Mouse (Mus musculus) cerebellum, adult 11-12 months (tissue): ENCODE results near the gene Amotl2.

Experiments
- DNase-seq: peaks from one replicate; pipeline ENCODE4 v3.0.0; 2022

The Amotl2 gene

GRCm38 (mm10) chr9:102716481-102717163 lies at the start of gene Amotl2:
Gene Amotl2, plus strand, starts transcription at chr9:102716672.
- DNase-seq, result no peak

- no peak for DNase-seq
These were observed 48.4 kb upstream of the Amotl2 start for GRCm38 (mm10) chr9:102668115-102668514.

- no peak for DNase-seq
These were observed 47.6 kb upstream of the Amotl2 start for GRCm38 (mm10) chr9:102668906-102669305.

- no peak for DNase-seq
These were observed 43.1 kb upstream of the Amotl2 start for GRCm38 (mm10) chr9:102673381-102673780.

GRCm38 (mm10) chr9:102675922-102676321 lies 40.5 kb upstream of the Amotl2 start:
- no peak for DNase-seq

- no peak for DNase-seq
These were observed 35.0 kb upstream of the Amotl2 start for GRCm38 (mm10) chr9:102681470-102681869.

GRCm38 (mm10) chr9:102687943-102688342 lies 28.5 kb upstream of the Amotl2 start:
- DNase-seq, result peak; percentile 22

GRCm38 (mm10) chr9:102689406-102689939 lies 27.0 kb upstream of the Amotl2 start:
- peak; percentile 39 for DNase-seq

- peak; percentile 83 for DNase-seq
These were observed 26.4 kb upstream of the Amotl2 start for GRCm38 (mm10) chr9:102689940-102690642.

- peak; percentile 20 for DNase-seq
These were observed 25.6 kb upstream of the Amotl2 start for GRCm38 (mm10) chr9:102690891-102691290.

GRCm38 (mm10) chr9:102692564-102693475 lies 23.7 kb upstream of the Amotl2 start:
- DNase-seq, result no peak

- DNase-seq, result no peak
These were observed 15.4 kb upstream of the Amotl2 start for GRCm38 (mm10) chr9:102701042-102701441.

- DNase-seq, result no peak
These were observed 6.9 kb upstream of the Amotl2 start for GRCm38 (mm10) chr9:102709504-102710135.

- DNase-seq, result no peak
These were observed 6.0 kb upstream of the Amotl2 start for GRCm38 (mm10) chr9:102710520-102710919.

- no peak for DNase-seq
These were observed 2.7 kb upstream of the Amotl2 start for GRCm38 (mm10) chr9:102713797-102714196.

- peak; percentile 49 for DNase-seq
These were observed 1.5 kb upstream of the Amotl2 start for GRCm38 (mm10) chr9:102714893-102715505.

- DNase-seq, result no peak
These were observed 969 bp upstream of the Amotl2 start for GRCm38 (mm10) chr9:102715506-102715900.

- DNase-seq, result peak; percentile 87
These were observed 853 bp downstream of the Amotl2 start for GRCm38 (mm10) chr9:102717164-102717885.

GRCm38 (mm10) chr9:102717886-102718643 lies 1.6 kb downstream of the Amotl2 start:
- peak; percentile 74 for DNase-seq

GRCm38 (mm10) chr9:102718676-102719075 lies 2.2 kb downstream of the Amotl2 start:
- no peak for DNase-seq

GRCm38 (mm10) chr9:102719085-102719484 lies 2.6 kb downstream of the Amotl2 start:
- no peak for DNase-seq
